Mouse (Mus musculus) ES-E14 (cell line): ENCODE measurements around the gene Krcc1.

Experiments used
- MAFK ChIP-seq: IDR thresholded peaks from 2 replicates; pipeline ENCODE4 v1.6.1; 2014; ENCODE audit warnings: mild to moderate bottlenecking, low read depth, low read length, inconsistent platforms; ENCODE audit not compliant: insufficient read depth
- ZC3H11A ChIP-seq: IDR thresholded peaks from 2 replicates; pipeline ENCODE4 v1.6.1; 2012; ENCODE audit warnings: low read depth, mild to moderate bottlenecking, inconsistent platforms, low read length, borderline replicate concordance
- ZNF384 ChIP-seq: IDR thresholded peaks from 2 replicates; pipeline ENCODE4 v1.6.1; 2012; ENCODE audit warnings: low read depth, low read length, inconsistent platforms

DNA sequence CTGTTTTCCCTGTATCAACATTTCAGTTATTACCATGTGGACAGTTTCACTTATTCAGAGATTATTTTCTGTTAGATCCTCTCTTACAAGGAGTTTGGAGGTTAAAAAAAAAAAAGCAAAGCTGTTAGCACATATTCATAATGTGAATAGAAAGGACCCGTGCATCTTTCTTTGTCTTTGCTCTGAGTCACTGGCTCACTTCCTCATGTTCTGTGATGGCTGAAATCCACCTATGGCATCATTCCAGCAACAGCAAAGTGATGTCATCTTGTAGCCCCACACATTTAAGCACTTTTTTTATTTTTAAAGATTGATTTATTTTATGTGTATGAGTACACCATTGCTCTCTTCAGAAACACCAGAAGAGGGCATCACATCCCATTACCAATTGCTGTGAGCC, 7.9 kb downstream of the Krcc1 start:
- TF ChIP-seq ZC3H11A (no peak), ZNF384 (no peak), MAFK (no peak)
